In the genomic region with DNA sequence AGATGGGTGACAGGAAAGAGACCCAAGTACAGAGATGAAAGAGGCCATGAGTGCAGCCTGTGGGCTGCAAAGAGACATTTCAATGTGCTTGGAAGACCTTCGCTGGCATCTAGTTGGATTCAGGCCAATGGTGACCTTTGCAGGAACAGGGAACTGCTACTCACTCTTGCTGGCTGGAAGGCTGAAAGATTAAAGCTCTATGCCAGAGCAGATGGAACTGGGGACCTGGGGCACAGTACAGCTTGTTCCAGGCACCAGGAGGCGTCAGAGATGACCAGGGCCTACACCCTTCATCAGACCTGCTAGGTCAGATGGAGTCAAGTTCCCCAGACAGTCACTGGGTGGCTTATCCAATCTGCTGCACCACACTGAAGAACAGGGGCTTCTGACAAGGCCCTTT, we compare ENCODE assay signal across 14 mouse cellular contexts. TPM values are rescaled to one million over a fixed set of nuclear protein-coding genes. Genes with fewer than 3 reads are reported as not detected.
A peak's percentile ranks its signal among the peaks of the same experiment; 100 is the strongest.
DNase-seq lines count a peak whose midpoint lies in the region; ATAC-seq lines count a peak whose summit lies in the region.
"Had no signal": no experiment of that assay in that cellular context is flagged by ENCODE, and none has a peak within 500 bp of the region (broad histone marks: within the 10 kb centered on the region; RNA-seq: fewer than 3 reads in every experiment).

No protein-coding gene starts in this region.

- H3K9ac ChIP-seq in heart, embryonic 12.5 days = no peak overlapping the region
- no peak overlapping the region for H3K9ac ChIP-seq in forebrain, embryonic 11.5 days (ENCODE audit: low read length)
- no peak overlapping the region for H3K9ac ChIP-seq in liver, embryonic 11.5 days (ENCODE audit: low read depth, low read length)
- H3K9ac ChIP-seq: embryonic facial prominence, embryonic 13.5 days; forebrain, postnatal 0 days; neural tube, embryonic 15.5 days had no signal

- no peaks in the 10 kb centered on the region for H3K27me3 ChIP-seq in heart, embryonic 12.5 days (replicated peaks)
- H3K27me3 ChIP-seq in forebrain, embryonic 11.5 days (ENCODE audit: control insufficient read depth, insufficient read depth, low read length) = no peaks in the 10 kb centered on the region
- H3K27me3 ChIP-seq in liver, embryonic 11.5 days (replicated peaks; ENCODE audit: control insufficient read depth, insufficient read depth, low read length) = no peaks in the 10 kb centered on the region
- H3K27me3 ChIP-seq: embryonic facial prominence, embryonic 13.5 days; neural tube, embryonic 15.5 days had no signal

- intact Hi-C loops in heart, postnatal 36 days (cut with DNase I) = no loop called here

- peaks cover 80% of the 10 kb centered on the region for H3K36me3 ChIP-seq in heart, embryonic 12.5 days
- H3K36me3 ChIP-seq in forebrain, embryonic 11.5 days (ENCODE audit: control insufficient read depth, insufficient read depth, low read length) = peaks cover 7% of the 10 kb centered on the region; the same call in 1 of the 2 replicates
- H3K36me3 ChIP-seq in liver, embryonic 11.5 days (ENCODE audit: control insufficient read depth, insufficient read depth, low read length) = peaks cover 24% of the 10 kb centered on the region; the same call in 1 of the 2 replicates

- H3K4me1 ChIP-seq in heart, embryonic 12.5 days (replicated peaks) = no peaks in the 10 kb centered on the region
- H3K4me1 ChIP-seq in forebrain, embryonic 11.5 days (replicated peaks; ENCODE audit: control insufficient read depth, insufficient read depth, low read length) = no peaks in the 10 kb centered on the region
- no peaks in the 10 kb centered on the region for H3K4me1 ChIP-seq in liver, embryonic 11.5 days (replicated peaks; ENCODE audit: control insufficient read depth, insufficient read depth, low read length)
- H3K4me1 ChIP-seq: embryonic facial prominence, embryonic 13.5 days; neural tube, embryonic 15.5 days had no signal

- ATAC-seq in heart, embryonic 12.5 days (ENCODE audit: insufficient number of reproducible peaks, low FRiP score) = no peak
- ATAC-seq in forebrain, embryonic 11.5 days (replicated peaks; ENCODE audit: low FRiP score) = no peak
- no peak for ATAC-seq in liver, embryonic 11.5 days (replicated peaks; ENCODE audit: low FRiP score)
- ATAC-seq: forebrain, postnatal 0 days had no signal

- H3K4me3 ChIP-seq in heart, embryonic 12.5 days = no peak overlapping the region
- no peak overlapping the region for H3K4me3 ChIP-seq in forebrain, embryonic 11.5 days (ENCODE audit: low read depth, low read length)
- H3K4me3 ChIP-seq in liver, embryonic 11.5 days (ENCODE audit: low read depth, low read length) = no peak overlapping the region
- H3K4me3 ChIP-seq: embryonic facial prominence, embryonic 13.5 days; neural tube, embryonic 15.5 days had no signal

- peak; percentile 52 to 74 for DNase-seq in heart, adult 18-20 months
- DNase-seq in adrenal gland, adult (ENCODE audit: inconsistent age in 2 of 2, low spot score in 1 of 2) = peak; percentile 90 to 94
- peak; percentile 46 to 58 for DNase-seq in cerebellum, postnatal 10 days
- DNase-seq in heart, postnatal 36 days = peak; percentile 13 to 30
- DNase-seq in forebrain, embryonic 11.5 days (ENCODE audit: low spot score) = no peak
- DNase-seq in layer of hippocampus, postnatal 14 days (ENCODE audit: low spot score in 2 of 2) = no peak
- DNase-seq in liver, embryonic 11.5 days (ENCODE audit: low spot score) = no peak
- DNase-seq: forebrain, postnatal 0 days; lung, postnatal 10 days; midbrain, embryonic 14.5 days; thymus, postnatal 4 days had no signal

- no peak overlapping the region for H3K4me2 ChIP-seq in heart, embryonic 12.5 days
- H3K4me2 ChIP-seq in forebrain, embryonic 11.5 days (ENCODE audit: low read depth, low read length, severe bottlenecking) = no peak overlapping the region
- no peak overlapping the region for H3K4me2 ChIP-seq in liver, embryonic 11.5 days
- H3K4me2 ChIP-seq: embryonic facial prominence, embryonic 13.5 days; neural tube, embryonic 15.5 days had no signal

- no peak overlapping the region for H3K27ac ChIP-seq in heart, embryonic 12.5 days (ENCODE audit: poor library complexity, severe bottlenecking)
- no peak overlapping the region for H3K27ac ChIP-seq in forebrain, embryonic 11.5 days (ENCODE audit: low read depth, low read length)
- no peak overlapping the region for H3K27ac ChIP-seq in liver, embryonic 11.5 days (ENCODE audit: low read depth, low read length)
- H3K27ac ChIP-seq: embryonic facial prominence, embryonic 13.5 days; neural tube, embryonic 15.5 days had no signal

- H3K9me3 ChIP-seq in heart, embryonic 12.5 days (replicated peaks) = no peaks in the 10 kb centered on the region
- no peaks in the 10 kb centered on the region for H3K9me3 ChIP-seq in forebrain, embryonic 11.5 days (ENCODE audit: control insufficient read depth, low read length)
- no peaks in the 10 kb centered on the region for H3K9me3 ChIP-seq in liver, embryonic 11.5 days (ENCODE audit: control insufficient read depth, low read length)
- H3K9me3 ChIP-seq: embryonic facial prominence, embryonic 13.5 days; neural tube, embryonic 15.5 days had no signal

- 79% methylated on average over 2 of the region's 2 CpGs for WGBS in heart, embryonic 12.5 days
- WGBS in forebrain, embryonic 11.5 days = 87% methylated on average over 2 of the region's 2 CpGs
- WGBS in liver, embryonic 11.5 days = 85% methylated on average over 2 of the region's 2 CpGs

RNA-seq across cellular contexts. Expression of a gene that starts 17.3 kb away (rescaled TPM):
- total RNA-seq in heart, adult 18-20 months (2021) = 100 to 1,000 TPM; 727 to 753 TPM
- polyA plus RNA-seq in heart, embryonic 12.5 days (2016; fragmentation: Nextera tagmentation; extraction: Ambion mirVana) = 228 and 252 TPM in 2 replicates
- total RNA-seq in heart, postnatal 36 days (2021) = 100 to 1,000 TPM; 729 to 769 TPM
- polyA plus RNA-seq in forebrain, embryonic 11.5 days (2014; fragmentation: Nextera tagmentation; extraction: Ambion mirVana) = 129 and 148 TPM in 2 replicates
- total RNA-seq in layer of hippocampus, postnatal 14 days (2021) = 100 to 1,000 TPM; 359 to 363 TPM
- polyA plus RNA-seq in liver, embryonic 11.5 days (2014; fragmentation: Nextera tagmentation; extraction: Ambion mirVana) = 43.5 and 45.6 TPM in 2 replicates

RNA-seq across cellular contexts. Expression of a gene that starts 57.0 kb away (rescaled TPM):
- total RNA-seq in heart, adult 18-20 months (2021) = 100 to 1,000 TPM; 138 to 161 TPM
- 341 and 361 TPM in 2 replicates for polyA plus RNA-seq in heart, embryonic 12.5 days (2016; fragmentation: Nextera tagmentation; extraction: Ambion mirVana)
- 100 to 1,000 TPM; 165 to 186 TPM for total RNA-seq in heart, postnatal 36 days (2021)
- polyA plus RNA-seq in forebrain, embryonic 11.5 days (2014; fragmentation: Nextera tagmentation; extraction: Ambion mirVana) = 460 and 463 TPM in 2 replicates
- total RNA-seq in layer of hippocampus, postnatal 14 days (2021) = 100 to 1,000 TPM; 342 to 353 TPM
- 272 and 289 TPM in 2 replicates for polyA plus RNA-seq in liver, embryonic 11.5 days (2014; fragmentation: Nextera tagmentation; extraction: Ambion mirVana)

Comparison
In these comparisons a context has a peak if more than half of its experiments do, and no peak if none do; other contexts are left out.
1. DNase-seq: peak in heart, adult 18-20 months (2 of 2), adrenal gland, adult (2 of 2), cerebellum, postnatal 10 days (2 of 2) and heart, postnatal 36 days (2 of 2); none in forebrain, embryonic 11.5 days (single experiment), layer of hippocampus, postnatal 14 days (0 of 2) and liver, embryonic 11.5 days (single experiment).